ENCODE assay signal across 8 mouse cellular contexts in the genomic region with DNA sequence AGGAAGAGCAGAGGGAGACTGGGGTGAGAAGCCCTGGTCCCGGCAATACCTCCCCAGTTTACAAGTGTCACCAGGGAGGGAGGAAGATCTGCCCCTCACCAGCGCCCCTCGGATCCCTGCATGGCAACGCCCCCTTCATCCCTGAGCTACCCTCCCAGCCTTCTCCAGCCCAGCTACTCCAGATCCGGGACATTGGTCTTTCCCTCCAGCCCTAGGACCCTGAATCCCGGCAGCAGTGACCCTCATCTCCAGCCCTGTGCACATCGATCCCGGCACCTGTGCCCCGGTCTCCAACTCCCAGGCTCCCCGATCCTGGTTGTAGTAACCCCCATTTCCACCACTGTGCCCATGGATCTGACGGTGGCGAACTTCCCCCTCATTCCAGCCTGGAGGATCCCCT. TPM values are rescaled to one million over a fixed set of nuclear protein-coding genes. Genes with fewer than 3 reads are reported as not detected.
DNase-seq lines count a peak whose midpoint lies in the region; ATAC-seq and TF ChIP-seq lines count a peak whose summit lies in the region.

No protein-coding gene starts in this region.

- H3K4me3 ChIP-seq in thymus, adult 2 months (ENCODE audit: control insufficient read depth, insufficient read depth, low read length), result peak overlapping the region; percentile 59
- peak overlapping the region; percentile 74 for H3K4me3 ChIP-seq in limb, embryonic 15.5 days
- peak overlapping the region; percentile 61 for H3K4me3 ChIP-seq in stomach, postnatal 0 days (ENCODE audit: low read depth, low read length)

- H3K27ac ChIP-seq in thymus, adult 2 months (ENCODE audit: control insufficient read depth, insufficient read depth, low read length), result no peak overlapping the region
- peak overlapping the region; percentile 75 for H3K27ac ChIP-seq in limb, embryonic 15.5 days
- H3K27ac ChIP-seq in stomach, postnatal 0 days (replicated peaks), result peak overlapping the region; percentile 67

- peak overlapping the region; percentile 98 for H3K4me2 ChIP-seq in limb, embryonic 15.5 days
- peak overlapping the region; percentile 99 for H3K4me2 ChIP-seq in stomach, postnatal 0 days (replicated peaks; ENCODE audit: low read depth)

- peak; percentile 42 to 52 for DNase-seq in cerebellum, postnatal 14 days
- DNase-seq in cerebellum, adult 11 months, result no peak
- no peak for DNase-seq in thymus, adult 2 months
- no peak for DNase-seq in thymus, postnatal 10 days (ENCODE audit: low spot score in 2 of 2)
- DNase-seq in stomach, postnatal 0 days (ENCODE audit: low spot score), result no peak
- DNase-seq in left cerebral cortex, adult 8-10 months (ENCODE audit: low spot score in 2 of 2), result no peak
- no peak for DNase-seq in testis, postnatal 10 days (ENCODE audit: low spot score)

- H3K36me3 ChIP-seq in thymus, adult 2 months (ENCODE audit: control insufficient read depth, insufficient read depth, low read length), result no peaks in the 10 kb centered on the region
- peaks cover 20% of the 10 kb centered on the region for H3K36me3 ChIP-seq in limb, embryonic 15.5 days
- H3K36me3 ChIP-seq in stomach, postnatal 0 days (ENCODE audit: control insufficient read depth, insufficient read depth, low read length), result no peaks in the 10 kb centered on the region

- no peak for ATAC-seq in limb, embryonic 15.5 days (ENCODE audit: insufficient number of reproducible peaks, low FRiP score, low TSS enrichment, low read depth)
- no peak for ATAC-seq in stomach, postnatal 0 days (ENCODE audit: low FRiP score, low TSS enrichment)

- TF ChIP-seq CTCF in thymus, adult 2 months (IDR thresholded peaks at IDR 0.05; ENCODE audit: borderline replicate concordance, control insufficient read depth, extremely low read depth, insufficient read depth, low read length, poor library complexity), result no peak
- TF ChIP-seq CTCF in stomach, postnatal 0 days (IDR thresholded peaks at IDR 0.05; ENCODE audit: low read depth), result no peak

- H3K27me3 ChIP-seq in thymus, adult 2 months (ENCODE audit: control insufficient read depth, insufficient read depth, low read length), result no peaks in the 10 kb centered on the region
- H3K27me3 ChIP-seq in limb, embryonic 15.5 days, result no peaks in the 10 kb centered on the region
- no peaks in the 10 kb centered on the region for H3K27me3 ChIP-seq in stomach, postnatal 0 days (ENCODE audit: control insufficient read depth, insufficient read depth, low read length)

- H3K9ac ChIP-seq in limb, embryonic 15.5 days, result peak overlapping the region; percentile 55
- peak overlapping the region; percentile 75 for H3K9ac ChIP-seq in stomach, postnatal 0 days (ENCODE audit: low read length)

- no peak for TF ChIP-seq POLR2A in thymus, adult 2 months (IDR thresholded peaks at IDR 0.05; ENCODE audit: control insufficient read depth, extremely low read depth, insufficient read depth, low read length, poor library complexity)

- TF ChIP-seq EP300 in stomach, postnatal 0 days (optimal IDR thresholded peaks at IDR 0.05), result no peak

- no peaks in the 10 kb centered on the region for H3K9me3 ChIP-seq in limb, embryonic 15.5 days
- no peaks in the 10 kb centered on the region for H3K9me3 ChIP-seq in stomach, postnatal 0 days (ENCODE audit: control insufficient read depth, low read length)

- WGBS in thymus, adult 2 months, result 4% methylated on average over 12 of the region's 12 CpGs
- under 1% methylated on average over 12 of the region's 12 CpGs for WGBS in limb, embryonic 15.5 days
- 0% methylated on average over 12 of the region's 12 CpGs for WGBS in stomach, postnatal 0 days

- H3K4me1 ChIP-seq in thymus, adult 2 months (replicated peaks; ENCODE audit: control insufficient read depth, insufficient read depth, low read length), result peaks cover 32% of the 10 kb centered on the region
- H3K4me1 ChIP-seq in limb, embryonic 15.5 days, result peaks cover 31% of the 10 kb centered on the region
- no peaks in the 10 kb centered on the region for H3K4me1 ChIP-seq in stomach, postnatal 0 days (replicated peaks; ENCODE audit: control insufficient read depth, insufficient read depth)

RNA-seq across cellular contexts. Expression of gene Mvd, which starts 0.4 kb away (rescaled TPM):
- polyA plus RNA-seq in thymus, adult 2 months (2012; rRNA removed), result 25.0 and 26.2 TPM in 2 replicates
- polyA plus RNA-seq in limb, embryonic 15.5 days (2015; fragmentation: Nextera tagmentation; extraction: Ambion mirVana), result 36.8 and 37.3 TPM in 2 replicates
- polyA plus RNA-seq in stomach, postnatal 0 days (2015; fragmentation: Nextera tagmentation; extraction: Ambion mirVana), result 34.6 and 35.7 TPM in 2 replicates
- total RNA-seq in left cerebral cortex, adult 8-10 months (2022), result 10 to 100 TPM; 22.5 to 32.0 (median 29.1) TPM

RNA-seq across cellular contexts. Expression of gene Cyba, which starts 10.1 kb away (rescaled TPM):
- 671 and 705 TPM in 2 replicates for polyA plus RNA-seq in thymus, adult 2 months (2012; rRNA removed)
- 183 and 190 TPM in 2 replicates for polyA plus RNA-seq in limb, embryonic 15.5 days (2015; fragmentation: Nextera tagmentation; extraction: Ambion mirVana)
- polyA plus RNA-seq in stomach, postnatal 0 days (2015; fragmentation: Nextera tagmentation; extraction: Ambion mirVana), result 250 and 267 TPM in 2 replicates
- total RNA-seq in left cerebral cortex, adult 8-10 months (2022), result 10 to 100 TPM in 3 of 4 experiments, 1 to 10 TPM in 1; 9.7 to 38.7 (median 16.8) TPM

RNA-seq across cellular contexts. Expression of gene Snai3, which starts 17.8 kb away (rescaled TPM):
- polyA plus RNA-seq in thymus, adult 2 months (2012; rRNA removed), result 47.1 and 51.1 TPM in 2 replicates
- polyA plus RNA-seq in limb, embryonic 15.5 days (2015; fragmentation: Nextera tagmentation; extraction: Ambion mirVana), result 0.84 and 3.3 TPM in 2 replicates
- polyA plus RNA-seq in stomach, postnatal 0 days (2015; fragmentation: Nextera tagmentation; extraction: Ambion mirVana), result 1.4 and 1.6 TPM in 2 replicates
- total RNA-seq in left cerebral cortex, adult 8-10 months (2022), result under 1 TPM; 0.59 to 0.80 (median 0.75) TPM

RNA-seq across cellular contexts. Expression of gene Il17c, which starts 21.0 kb away (rescaled TPM):
- polyA plus RNA-seq in thymus, adult 2 months (2012; rRNA removed), result 0.47 and 1.4 TPM in 2 replicates
- polyA plus RNA-seq in limb, embryonic 15.5 days (2015; fragmentation: Nextera tagmentation; extraction: Ambion mirVana), result 0.22 TPM in 1 of 2 replicates, not detected in the other
- 0.15 and 0.32 TPM in 2 replicates for polyA plus RNA-seq in stomach, postnatal 0 days (2015; fragmentation: Nextera tagmentation; extraction: Ambion mirVana)
- total RNA-seq in left cerebral cortex, adult 8-10 months (2022), result not detected

RNA-seq across cellular contexts. Expression of gene Rnf166, which starts 33.1 kb away (rescaled TPM):
- 273 and 296 TPM in 2 replicates for polyA plus RNA-seq in thymus, adult 2 months (2012; rRNA removed)
- 49.4 and 51.0 TPM in 2 replicates for polyA plus RNA-seq in limb, embryonic 15.5 days (2015; fragmentation: Nextera tagmentation; extraction: Ambion mirVana)
- polyA plus RNA-seq in stomach, postnatal 0 days (2015; fragmentation: Nextera tagmentation; extraction: Ambion mirVana), result 31.2 and 32.2 TPM in 2 replicates
- 10 to 100 TPM; 33.2 to 39.7 (median 37.7) TPM for total RNA-seq in left cerebral cortex, adult 8-10 months (2022)

Comparison
In these comparisons a context has a peak if more than half of its experiments do, and no peak if none do; other contexts are left out.
1. DNase-seq: peak in cerebellum, postnatal 14 days (2 of 2); none in cerebellum, adult 11 months (single experiment), thymus, adult 2 months (single experiment), thymus, postnatal 10 days (0 of 2), stomach, postnatal 0 days (single experiment), left cerebral cortex, adult 8-10 months (0 of 2) and testis, postnatal 10 days (single experiment).
2. RNA of gene Snai3, which starts 17.8 kb away (polyA plus RNA-seq): 47.1 to 51.1 TPM in thymus, adult 2 months; 1.4 to 1.6 TPM in stomach, postnatal 0 days and 0.84 to 3.3 TPM in limb, embryonic 15.5 days; every median in the first group is over 10 times any median in the second.
3. Peak in every context shown above with its lines, with median percentiles within 50 percentile points of each other: H3K4me3 ChIP-seq.